ENCODE assay signal across 9 mouse cellular contexts in genomic region chr7:80740954-80741353, GRCm38 (mm10). TPM values are rescaled to one million over a fixed set of nuclear protein-coding genes. Genes with fewer than 3 reads are reported as not detected.
A peak's percentile ranks its signal among the peaks of the same experiment; 100 is the strongest.
DNase-seq lines count a peak whose midpoint lies in the region; ATAC-seq and TF ChIP-seq lines count a peak whose summit lies in the region.
"Had no signal": no experiment of that assay in that cellular context is flagged by ENCODE, and none has a peak within 500 bp of the region (broad histone marks: within the 10 kb centered on the region; RNA-seq: fewer than 3 reads in every experiment).

No protein-coding gene starts in this region.

- no peaks in the 10 kb centered on the region for H3K27me3 ChIP-seq in neural tube, embryonic 15.5 days (replicated peaks)
- H3K27me3 ChIP-seq in limb, embryonic 14.5 days (ENCODE audit: control insufficient read depth, insufficient read depth, low read length), result no peaks in the 10 kb centered on the region
- H3K27me3 ChIP-seq: embryonic facial prominence, embryonic 15.5 days had no signal

- no peak for ATAC-seq in neural tube, embryonic 15.5 days (ENCODE audit: low FRiP score)
- ATAC-seq in limb, embryonic 14.5 days (ENCODE audit: low FRiP score, low read depth), result no peak

- H3K4me3 ChIP-seq in neural tube, embryonic 15.5 days (replicated peaks), result no peak overlapping the region
- no peak overlapping the region for H3K4me3 ChIP-seq in limb, embryonic 14.5 days (replicated peaks; ENCODE audit: low read length)
- H3K4me3 ChIP-seq: embryonic facial prominence, embryonic 15.5 days had no signal

- peaks cover 11% of the 10 kb centered on the region for H3K4me1 ChIP-seq in neural tube, embryonic 15.5 days
- peaks cover 10% of the 10 kb centered on the region for H3K4me1 ChIP-seq in limb, embryonic 14.5 days (ENCODE audit: control insufficient read depth, insufficient read depth, low read length)

- H3K36me3 ChIP-seq in neural tube, embryonic 15.5 days, result peaks cover 74% of the 10 kb centered on the region
- H3K36me3 ChIP-seq in limb, embryonic 14.5 days (ENCODE audit: control insufficient read depth, insufficient read depth, low read length), result peaks cover 63% of the 10 kb centered on the region

- 34% methylated on average over 6 of the region's 7 CpGs for WGBS in neural tube, embryonic 15.5 days
- WGBS in limb, embryonic 14.5 days, result 22% methylated on average over 7 of the region's 7 CpGs

- peak; percentile 38 for DNase-seq in neural tube, embryonic 10.5 days (ENCODE audit: extremely low spot score, low spot score)
- peak; percentile 48 for DNase-seq in cerebellum, adult 9-10 months
- peak; percentile 61 for DNase-seq in gastrocnemius, postnatal 25 days
- DNase-seq in kidney, adult 9 months, result peak; percentile 80
- peak; percentile 82 for DNase-seq in limb, embryonic 14.5 days (ENCODE audit: low spot score)
- peak; percentile 55 for DNase-seq in retina, adult 2 months (ENCODE audit: low read depth, low spot score)
- DNase-seq in thymus, postnatal 36 days, result peak; percentile 72 to 73

- H3K9me3 ChIP-seq in neural tube, embryonic 15.5 days (replicated peaks), result no peaks in the 10 kb centered on the region
- no peaks in the 10 kb centered on the region for H3K9me3 ChIP-seq in limb, embryonic 14.5 days (ENCODE audit: control insufficient read depth, low read length)
- H3K9me3 ChIP-seq: embryonic facial prominence, embryonic 15.5 days had no signal

- no peak overlapping the region for H3K9ac ChIP-seq in neural tube, embryonic 15.5 days (replicated peaks)
- no peak overlapping the region for H3K9ac ChIP-seq in limb, embryonic 14.5 days (ENCODE audit: low read depth, low read length, severe bottlenecking)
- H3K9ac ChIP-seq: embryonic facial prominence, embryonic 15.5 days had no signal

- TF ChIP-seq POLR2A in limb, embryonic 14.5 days (IDR thresholded peaks at IDR 0.05; ENCODE audit: borderline replicate concordance, extremely low read depth, insufficient read depth, insufficient read length), result no peak

- H3K4me2 ChIP-seq in neural tube, embryonic 15.5 days, result no peak overlapping the region
- no peak overlapping the region for H3K4me2 ChIP-seq in limb, embryonic 14.5 days (replicated peaks; ENCODE audit: low read depth, low read length, severe bottlenecking)
- H3K4me2 ChIP-seq: embryonic facial prominence, embryonic 15.5 days had no signal

- H3K27ac ChIP-seq in neural tube, embryonic 15.5 days (replicated peaks), result no peak overlapping the region
- no peak overlapping the region for H3K27ac ChIP-seq in limb, embryonic 14.5 days (replicated peaks; ENCODE audit: low read depth, low read length)
- H3K27ac ChIP-seq: embryonic facial prominence, embryonic 15.5 days had no signal

RNA-seq across cellular contexts. Expression of gene Crtc3, which starts 52.3 kb away (rescaled TPM):
- 18.4 and 20.7 TPM in 2 replicates for polyA plus RNA-seq in neural tube, embryonic 15.5 days (2015; fragmentation: Nextera tagmentation; extraction: Ambion mirVana)
- 10 to 100 TPM; 10.4 to 10.5 TPM for total RNA-seq in gastrocnemius, postnatal 25 days (2021)
- polyA plus RNA-seq in limb, embryonic 14.5 days (2012; rRNA removed), result 18.6 and 24.4 TPM in 2 replicates
- polyA plus RNA-seq in limb, embryonic 14.5 days (2014; fragmentation: Nextera tagmentation; extraction: Ambion mirVana), result 26.4 and 29.9 TPM in 2 replicates
